Mouse (Mus musculus) NIH3T3 (cell line): ENCODE results near the gene Rnf157.
A peak's percentile ranks its signal among the peaks of the same experiment; 100 is the strongest.

Experiments used
- DNase-seq: peaks from one replicate; pipeline ENCODE4 v3.0.0-alpha.2; 2012; ENCODE audit warnings: low read depth

Rnf157 gene

GRCm38 (mm10) chr11:116412904-116413630 is at the start of gene Rnf157:
Gene Rnf157 (minus strand): TSS chr11:116413032.
- peak; percentile 85 for DNase-seq

- DNase-seq: no peak
These were observed 47.0 kb upstream of the Rnf157 start for GRCm38 (mm10) chr11:116459786-116460185.

GRCm38 (mm10) chr11:116456234-116456633 is 43.4 kb upstream of the Rnf157 start:
- no peak for DNase-seq

GRCm38 (mm10) chr11:116453889-116454288 is 41.1 kb upstream of the Rnf157 start:
- DNase-seq: no peak

- no peak for DNase-seq
These were observed 36.5 kb upstream of the Rnf157 start for GRCm38 (mm10) chr11:116449341-116449740.

- DNase-seq: no peak
These were observed 35.0 kb upstream of the Rnf157 start for GRCm38 (mm10) chr11:116447822-116448221.

- no peak for DNase-seq
These were observed 33.6 kb upstream of the Rnf157 start for GRCm38 (mm10) chr11:116446308-116446887.

- peak; percentile 94 for DNase-seq
These were observed 32.9 kb upstream of the Rnf157 start for GRCm38 (mm10) chr11:116445596-116446307.

GRCm38 (mm10) chr11:116443935-116444334 is 31.1 kb upstream of the Rnf157 start:
- peak; percentile 35 for DNase-seq

- no peak for DNase-seq
These were observed 30.5 kb upstream of the Rnf157 start for GRCm38 (mm10) chr11:116443311-116443710.

- no peak for DNase-seq
These were observed 30.0 kb upstream of the Rnf157 start for GRCm38 (mm10) chr11:116442867-116443177.

- DNase-seq: no peak
These were observed 29.5 kb upstream of the Rnf157 start for GRCm38 (mm10) chr11:116442129-116442866.

- DNase-seq: no peak
These were observed 27.7 kb upstream of the Rnf157 start for GRCm38 (mm10) chr11:116440408-116441068.

- DNase-seq: no peak
These were observed 26.7 kb upstream of the Rnf157 start for GRCm38 (mm10) chr11:116439269-116440240.

GRCm38 (mm10) chr11:116437541-116437940 is 24.7 kb upstream of the Rnf157 start:
- DNase-seq: no peak

- DNase-seq: no peak
These were observed 24.0 kb upstream of the Rnf157 start for GRCm38 (mm10) chr11:116436725-116437331.

GRCm38 (mm10) chr11:116435992-116436724 is 23.3 kb upstream of the Rnf157 start:
- DNase-seq: no peak

- DNase-seq: peak; percentile 38
These were observed 22.3 kb upstream of the Rnf157 start for GRCm38 (mm10) chr11:116434967-116435752.
